Mouse (Mus musculus): ENCODE measurements around the gene Zmym4. TPM values are rescaled to one million over a fixed set of nuclear protein-coding genes. Genes with fewer than 3 reads are reported as not detected.
"Not testable (repeated sequence)": the region's sequence is repeated elsewhere in the genome, so short reads cannot be mapped to it uniquely, and the experiment has no call there.

Gene Zmym4
- polyA plus RNA-seq, 1 experiment from 2014 or later = 31.3 TPM

DNA sequence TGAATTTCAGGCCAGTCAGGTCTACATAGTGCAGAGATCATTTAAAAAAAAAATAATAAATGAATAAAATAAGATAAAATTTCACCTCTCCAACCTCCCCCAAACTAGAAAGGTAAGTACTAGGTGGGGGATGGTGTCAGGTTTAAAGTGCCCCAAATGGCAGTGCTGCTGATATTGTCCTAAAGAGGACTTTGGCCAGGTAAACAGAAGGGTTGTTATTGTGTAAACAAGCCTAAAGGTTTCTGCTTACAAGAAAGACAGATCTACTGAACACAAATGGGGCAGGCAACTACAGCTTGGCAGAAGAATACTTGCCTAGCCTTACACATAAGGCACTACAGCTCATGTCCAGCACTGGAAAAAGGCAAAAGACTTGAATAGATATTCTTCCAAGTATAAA is 22.6 kb upstream of the Zmym4 start:
- Histone ChIP-seq H3K9me3 (ENCODE audit: control insufficient read depth, low read length) (no peaks in the 10 kb centered on the region), H3K36me3 (replicated peaks; ENCODE audit: control insufficient read depth, insufficient read depth) (no peaks in the 10 kb centered on the region), H3K4me3 (replicated peaks; ENCODE audit: low read length) (no peak overlapping the region), H3K4me1 (replicated peaks; ENCODE audit: control insufficient read depth, insufficient read depth, low read length) (no peaks in the 10 kb centered on the region), H3K27me3 (ENCODE audit: control insufficient read depth, insufficient read depth, low read length) (no peaks in the 10 kb centered on the region), H3K27ac (no peak overlapping the region), H3K4me2 (replicated peaks) (no peak overlapping the region), H3K9ac (no peak overlapping the region)
- DNase-seq (ENCODE audit: low spot score) (no peak), ATAC-seq (ENCODE audit: low FRiP score) (no peak)

DNA sequence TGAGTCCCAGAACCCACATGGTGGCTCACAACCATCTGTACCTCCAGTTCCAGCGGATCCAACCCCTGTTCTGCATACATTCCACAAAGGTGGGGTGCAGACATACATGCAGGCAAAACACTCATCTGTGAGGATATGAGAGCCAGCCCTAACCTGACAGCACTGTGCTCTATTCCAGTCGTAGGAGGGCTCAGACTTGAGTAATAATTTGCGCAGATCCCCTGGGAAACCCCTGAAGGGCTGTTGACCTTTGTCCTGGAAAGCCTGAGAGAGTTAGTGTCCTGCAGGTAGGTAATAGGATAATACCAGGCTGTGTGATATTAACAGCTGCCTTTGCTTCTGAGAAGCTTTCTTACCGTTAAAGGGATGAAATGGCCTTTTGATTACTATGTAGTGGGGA is 20.6 kb upstream of the Zmym4 start:
- Histone ChIP-seq H3K4me1 (replicated peaks; ENCODE audit: control insufficient read depth, insufficient read depth, low read length) (no peaks in the 10 kb centered on the region), H3K9ac (no peak overlapping the region), H3K9me3 (ENCODE audit: control insufficient read depth, low read length) (no peaks in the 10 kb centered on the region), H3K27me3 (ENCODE audit: control insufficient read depth, insufficient read depth, low read length) (no peaks in the 10 kb centered on the region), H3K4me2 (replicated peaks) (no peak overlapping the region), H3K36me3 (replicated peaks; ENCODE audit: control insufficient read depth, insufficient read depth) (no peaks in the 10 kb centered on the region), H3K4me3 (replicated peaks; ENCODE audit: low read length) (no peak overlapping the region), H3K27ac (no peak overlapping the region)
- ATAC-seq (ENCODE audit: low FRiP score) (no peak), DNase-seq (ENCODE audit: low spot score) (no peak)
- WGBS = 79% methylated on average over 4 of the region's 4 CpGs

- Histone ChIP-seq H3K4me2 (replicated peaks) (no peak overlapping the region), H3K9ac (no peak overlapping the region), H3K4me1 (replicated peaks; ENCODE audit: control insufficient read depth, insufficient read depth, low read length) (no peaks in the 10 kb centered on the region), H3K4me3 (replicated peaks; ENCODE audit: low read length) (no peak overlapping the region), H3K36me3 (replicated peaks; ENCODE audit: control insufficient read depth, insufficient read depth) (no peaks in the 10 kb centered on the region), H3K27me3 (ENCODE audit: control insufficient read depth, insufficient read depth, low read length) (no peaks in the 10 kb centered on the region), H3K27ac (no peak overlapping the region), H3K9me3 (ENCODE audit: control insufficient read depth, low read length) (no peaks in the 10 kb centered on the region)
- no peak for ATAC-seq (ENCODE audit: low FRiP score)
- 88% methylated on average over 5 of the region's 5 CpGs for WGBS
- DNase-seq (ENCODE audit: low spot score) = no peak
Measured at GRCm38 (mm10) chr4:126986768-126987167, 18.8 kb upstream of the Zmym4 start.

DNA sequence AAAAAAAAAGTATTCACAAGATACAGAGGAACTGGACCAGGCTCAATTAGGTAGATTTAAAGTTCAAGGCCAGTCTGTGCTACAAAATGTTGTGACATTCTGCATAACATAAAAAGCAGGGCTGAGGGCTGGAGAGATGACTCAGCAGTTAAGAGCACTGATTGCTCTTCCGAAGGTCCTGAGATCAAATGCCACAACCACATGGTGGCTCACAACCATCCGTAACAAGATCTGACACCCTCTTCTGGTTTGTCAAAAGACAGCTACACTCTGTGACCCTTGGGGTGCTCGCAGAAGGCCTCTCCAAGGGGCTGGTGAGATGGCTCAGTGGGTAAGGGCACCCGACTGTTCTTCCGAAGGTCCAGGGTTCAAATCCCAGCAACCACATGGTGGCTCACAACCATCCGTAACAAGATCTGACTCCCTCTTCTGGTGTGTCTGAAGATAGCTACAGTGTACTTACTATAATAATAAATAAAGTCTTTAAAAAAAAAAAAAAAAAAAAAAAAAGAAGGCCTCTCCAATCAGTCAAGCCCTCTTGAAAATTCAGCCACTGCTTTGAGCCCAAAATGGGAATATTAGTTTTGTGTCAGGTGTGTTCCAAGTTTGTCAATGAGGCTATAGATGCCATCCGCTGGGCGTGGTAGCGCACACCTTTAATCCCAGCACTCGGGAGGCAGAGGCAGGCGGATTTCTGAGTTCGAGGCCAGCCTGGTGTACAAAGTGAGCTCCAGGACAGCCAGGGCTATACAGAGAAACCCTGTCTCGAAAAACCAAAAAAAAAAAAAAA is 16.0 kb upstream of the Zmym4 start:
- not testable (repeated sequence) for ATAC-seq (ENCODE audit: low FRiP score); H3K9me3 ChIP-seq (ENCODE audit: control insufficient read depth, low read length); H3K27ac ChIP-seq; H3K4me3 ChIP-seq (replicated peaks; ENCODE audit: low read length); H3K27me3 ChIP-seq (ENCODE audit: control insufficient read depth, insufficient read depth, low read length); DNase-seq (ENCODE audit: low spot score); H3K4me2 ChIP-seq (replicated peaks); H3K36me3 ChIP-seq (replicated peaks; ENCODE audit: control insufficient read depth, insufficient read depth); H3K9ac ChIP-seq; H3K4me1 ChIP-seq (replicated peaks; ENCODE audit: control insufficient read depth, insufficient read depth, low read length)
- WGBS = 86% methylated on average over 12 of the region's 13 CpGs

DNA sequence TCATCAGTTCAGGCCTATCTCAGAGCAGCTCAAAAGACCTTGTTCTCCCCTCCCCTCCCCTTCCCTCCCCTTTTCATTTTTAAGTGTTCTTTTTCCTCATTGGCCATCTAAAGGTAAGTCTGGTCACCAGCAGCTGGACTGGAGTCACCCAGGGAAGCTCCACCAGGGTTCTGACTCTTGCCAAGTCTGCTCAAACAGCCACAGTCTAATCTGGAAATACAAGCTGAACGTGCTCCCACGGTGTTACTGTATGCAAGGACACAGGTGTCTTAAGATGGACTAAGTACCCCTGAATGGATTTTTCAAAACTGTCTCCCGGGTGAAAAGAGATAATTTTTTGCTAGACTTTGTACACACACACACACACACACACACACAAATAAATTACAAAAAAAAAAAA is 15.4 kb upstream of the Zmym4 start:
- 75% methylated on average over 3 of the region's 3 CpGs for WGBS

DNA sequence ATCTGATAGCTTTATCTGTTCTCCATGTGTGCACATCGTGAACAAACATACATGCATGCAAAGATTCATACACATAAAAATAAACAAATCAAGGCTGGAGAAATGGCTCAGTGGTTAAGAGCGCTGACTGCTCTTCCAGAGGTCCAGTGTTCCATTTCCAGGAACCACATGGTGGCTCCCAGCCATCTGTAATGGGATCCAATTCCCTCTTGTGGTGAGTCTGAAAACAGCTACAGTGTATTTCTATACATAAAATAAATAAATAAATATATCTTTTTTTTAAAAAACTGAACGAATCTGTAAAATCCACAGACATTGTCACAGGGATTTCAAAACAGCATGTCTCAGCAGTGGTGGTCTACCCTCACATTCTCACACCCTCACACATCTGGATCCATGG is 10.8 kb upstream of the Zmym4 start:
- DNase-seq (ENCODE audit: low spot score) (no peak), ATAC-seq (ENCODE audit: low FRiP score) (no peak)
- H3K9me3 ChIP-seq (ENCODE audit: control insufficient read depth, low read length) = no peaks in the 10 kb centered on the region
- H3K36me3 ChIP-seq (replicated peaks; ENCODE audit: control insufficient read depth, insufficient read depth) = no peaks in the 10 kb centered on the region
- no peak overlapping the region for H3K4me3 ChIP-seq (replicated peaks; ENCODE audit: low read length)
- no peak overlapping the region for H3K4me2 ChIP-seq (replicated peaks)
- H3K9ac ChIP-seq = no peak overlapping the region
- 88% methylated on average over 3 of the region's 3 CpGs for WGBS
- no peaks in the 10 kb centered on the region for H3K27me3 ChIP-seq (ENCODE audit: control insufficient read depth, insufficient read depth, low read length)
- no peaks in the 10 kb centered on the region for H3K4me1 ChIP-seq (replicated peaks; ENCODE audit: control insufficient read depth, insufficient read depth, low read length)
- H3K27ac ChIP-seq = no peak overlapping the region

More for the DNA sequence above, 15.4 kb upstream of the Zmym4 start:
- no peaks in the 10 kb centered on the region for H3K9me3 ChIP-seq (ENCODE audit: control insufficient read depth, low read length)
- no peaks in the 10 kb centered on the region for H3K27me3 ChIP-seq (ENCODE audit: control insufficient read depth, insufficient read depth, low read length)
- H3K4me3 ChIP-seq (replicated peaks; ENCODE audit: low read length) = no peak overlapping the region
- no peak overlapping the region for H3K27ac ChIP-seq
- DNase-seq (ENCODE audit: low spot score) (no peak), ATAC-seq (ENCODE audit: low FRiP score) (no peak)
- H3K36me3 ChIP-seq (replicated peaks; ENCODE audit: control insufficient read depth, insufficient read depth) = no peaks in the 10 kb centered on the region
- no peak overlapping the region for H3K4me2 ChIP-seq (replicated peaks)
- no peaks in the 10 kb centered on the region for H3K4me1 ChIP-seq (replicated peaks; ENCODE audit: control insufficient read depth, insufficient read depth, low read length)
- no peak overlapping the region for H3K9ac ChIP-seq

DNA sequence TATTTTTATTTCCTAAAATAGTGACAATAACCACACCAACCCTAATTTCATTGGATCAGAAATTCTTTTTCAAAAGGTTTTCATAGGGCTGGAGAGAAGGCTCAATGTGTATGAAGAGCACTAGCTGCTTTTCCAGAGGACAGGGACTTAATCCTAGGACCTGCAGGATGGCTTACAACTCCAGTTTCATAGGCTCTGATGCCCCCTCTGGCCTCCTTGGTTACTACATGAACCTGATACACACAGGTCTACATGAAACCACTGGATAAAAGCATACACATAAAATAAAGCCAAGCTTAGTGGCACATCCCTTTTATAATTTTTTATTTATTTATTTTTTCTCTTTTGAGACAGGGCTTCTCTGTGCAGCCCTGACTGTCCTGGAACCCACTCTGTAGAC is 9.5 kb upstream of the Zmym4 start:
- H3K9me3 ChIP-seq (ENCODE audit: control insufficient read depth, low read length) = no peaks in the 10 kb centered on the region
- no peak overlapping the region for H3K4me2 ChIP-seq (replicated peaks)
- peak; percentile 42 for DNase-seq (ENCODE audit: low spot score)
- H3K9ac ChIP-seq = no peak overlapping the region
- no peaks in the 10 kb centered on the region for H3K27me3 ChIP-seq (ENCODE audit: control insufficient read depth, insufficient read depth, low read length)
- H3K36me3 ChIP-seq (replicated peaks; ENCODE audit: control insufficient read depth, insufficient read depth) = no peaks in the 10 kb centered on the region
- H3K4me3 ChIP-seq (replicated peaks; ENCODE audit: low read length) = no peak overlapping the region
- no peaks in the 10 kb centered on the region for H3K4me1 ChIP-seq (replicated peaks; ENCODE audit: control insufficient read depth, insufficient read depth, low read length)
- ATAC-seq (ENCODE audit: low FRiP score) = no peak
- H3K27ac ChIP-seq = no peak overlapping the region

GRCm38 (mm10) chr4:126967241-126967863 is 583 bp downstream of the Zmym4 start:
- DNase-seq (ENCODE audit: low spot score) (no peak), ATAC-seq (ENCODE audit: low FRiP score) (peak; percentile 57)
- Histone ChIP-seq H3K27ac (peak overlapping the region; percentile 99), H3K4me3 (replicated peaks; ENCODE audit: low read length) (peak overlapping the region; percentile 90), H3K27me3 (ENCODE audit: control insufficient read depth, insufficient read depth, low read length) (no peaks in the 10 kb centered on the region), H3K4me1 (replicated peaks; ENCODE audit: control insufficient read depth, insufficient read depth, low read length) (peaks cover 10% of the 10 kb centered on the region), H3K9ac (peak overlapping the region; percentile 98), H3K36me3 (replicated peaks; ENCODE audit: control insufficient read depth, insufficient read depth) (no peaks in the 10 kb centered on the region), H3K9me3 (ENCODE audit: control insufficient read depth, low read length) (no peaks in the 10 kb centered on the region), H3K4me2 (replicated peaks) (peak overlapping the region; percentile 86)
- WGBS = 1% methylated on average over 29 of the region's 53 CpGs

DNA sequence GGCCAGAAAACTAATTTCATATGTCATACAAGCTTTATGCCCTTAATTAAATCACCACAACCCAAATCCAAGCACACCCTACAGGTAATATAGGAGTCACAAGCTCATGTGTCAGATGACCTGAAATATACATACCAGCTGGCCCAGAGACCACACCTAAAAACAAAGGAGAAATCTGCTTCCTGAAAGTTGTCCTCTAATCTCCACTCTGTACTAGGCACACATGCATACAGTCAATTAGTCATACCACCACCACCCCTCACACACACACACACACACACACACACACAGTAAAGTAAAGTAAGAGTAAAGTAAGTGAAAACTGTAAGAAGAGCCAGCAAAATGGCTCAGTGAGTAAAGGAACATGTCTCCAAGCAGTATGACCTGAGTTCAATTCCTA is 9.3 kb downstream of the Zmym4 start:
- Histone ChIP-seq H3K4me1 (replicated peaks; ENCODE audit: control insufficient read depth, insufficient read depth, low read length) (no peaks in the 10 kb centered on the region), H3K4me2 (replicated peaks) (no peak overlapping the region), H3K4me3 (replicated peaks; ENCODE audit: low read length) (no peak overlapping the region), H3K36me3 (replicated peaks; ENCODE audit: control insufficient read depth, insufficient read depth) (0 out of 2 replicates have a peak, but pooled peaks cover 7% of the 10 kb centered on the region), H3K9ac (no peak overlapping the region), H3K27me3 (ENCODE audit: control insufficient read depth, insufficient read depth, low read length) (no peaks in the 10 kb centered on the region), H3K27ac (no peak overlapping the region), H3K9me3 (ENCODE audit: control insufficient read depth, low read length) (no peaks in the 10 kb centered on the region)
- no peak for DNase-seq (ENCODE audit: low spot score)
- no peak for ATAC-seq (ENCODE audit: low FRiP score)

Measured in hindbrain, embryonic 14.5 days (tissue).